Mouse (Mus musculus): ENCODE results near the gene Pla2g12b. TPM values are rescaled to one million over a fixed set of nuclear protein-coding genes. Genes with fewer than 3 reads are reported as not detected.

Gene Pla2g12b
- total RNA-seq, 2 experiments from 2014 or later: 5.0 to 15.8 TPM

DNA sequence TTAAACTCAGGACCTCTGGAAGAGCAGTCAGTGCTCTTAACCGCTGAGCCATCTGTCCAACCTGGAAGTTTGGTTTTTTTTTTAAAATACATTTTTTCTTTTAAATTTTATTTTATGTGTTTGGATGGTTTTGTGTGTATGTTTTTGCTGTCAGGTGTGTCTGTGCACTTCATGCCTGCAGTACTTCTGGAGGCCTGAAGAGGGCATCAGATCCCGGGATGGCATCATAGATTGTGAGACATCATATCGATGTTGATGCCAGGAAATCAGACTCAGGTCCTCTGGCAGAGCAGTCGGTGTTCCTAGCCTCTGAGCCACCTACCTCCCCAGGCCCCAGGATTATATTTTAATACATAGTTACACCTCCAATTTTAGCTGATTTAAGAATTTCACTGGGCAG, 10.3 kb downstream of the Pla2g12b start:
- no peak for DNase-seq

DNA sequence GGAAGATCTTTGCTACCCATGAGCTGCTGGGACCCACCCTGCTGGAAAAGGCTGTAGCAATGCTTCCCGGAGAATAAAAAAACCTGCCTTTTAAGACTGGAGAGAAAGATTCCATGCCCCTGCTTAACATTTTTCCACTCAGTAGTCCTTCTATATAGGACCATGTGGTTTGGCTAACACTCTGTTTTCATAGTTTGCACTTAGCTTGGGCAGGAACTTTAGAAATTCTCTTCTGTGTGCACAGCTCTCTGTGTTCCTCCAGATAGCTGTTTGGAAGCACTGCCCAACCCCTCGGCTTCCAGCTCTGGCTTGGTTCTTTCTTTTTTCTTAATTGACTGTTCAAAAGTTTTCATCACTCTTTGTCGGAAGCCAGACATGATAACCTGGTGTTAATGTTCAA, 13.2 kb downstream of the Pla2g12b start:
- DNase-seq: no peak

DNA sequence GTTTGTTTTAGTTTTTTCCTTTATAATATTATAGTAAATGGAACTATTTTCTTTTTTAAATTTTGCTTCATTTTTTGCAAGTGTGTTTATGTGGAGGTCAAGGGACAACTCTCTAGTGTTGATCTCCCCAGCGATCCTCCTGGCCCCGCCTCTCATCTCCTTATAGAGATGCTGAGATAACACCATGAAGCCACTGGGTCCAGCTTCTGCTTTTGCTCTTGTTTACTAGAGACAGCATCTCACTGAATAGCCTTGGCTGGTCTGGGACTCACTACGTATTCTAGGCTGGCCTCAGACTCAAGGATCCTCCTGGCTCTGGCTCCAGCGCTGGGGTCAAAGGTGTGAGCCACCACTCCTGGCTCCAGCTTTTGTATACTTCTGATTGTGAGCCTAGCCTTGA, 16.1 kb downstream of the Pla2g12b start:
- DNase-seq: no peak

DNA sequence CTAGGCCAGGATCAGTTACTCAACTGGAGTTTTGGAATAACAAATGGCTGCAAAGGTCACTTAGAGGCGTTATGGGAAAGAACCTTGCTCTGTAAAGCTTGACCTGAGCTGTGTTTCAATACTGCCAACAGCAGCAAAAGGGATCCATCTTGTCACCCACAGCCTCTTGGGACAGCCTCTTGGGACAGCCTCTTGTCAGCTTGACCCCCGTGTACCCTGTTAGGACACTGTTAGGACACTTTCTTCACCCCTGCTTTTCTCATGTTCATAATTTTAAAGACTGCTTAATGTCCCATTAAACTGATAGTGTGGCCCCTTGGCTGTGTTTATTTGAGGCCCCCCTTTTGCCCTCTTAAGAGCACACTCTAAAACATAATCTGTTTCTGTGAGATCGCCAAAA, 21.0 kb downstream of the Pla2g12b start:
- no peak for DNase-seq

DNA sequence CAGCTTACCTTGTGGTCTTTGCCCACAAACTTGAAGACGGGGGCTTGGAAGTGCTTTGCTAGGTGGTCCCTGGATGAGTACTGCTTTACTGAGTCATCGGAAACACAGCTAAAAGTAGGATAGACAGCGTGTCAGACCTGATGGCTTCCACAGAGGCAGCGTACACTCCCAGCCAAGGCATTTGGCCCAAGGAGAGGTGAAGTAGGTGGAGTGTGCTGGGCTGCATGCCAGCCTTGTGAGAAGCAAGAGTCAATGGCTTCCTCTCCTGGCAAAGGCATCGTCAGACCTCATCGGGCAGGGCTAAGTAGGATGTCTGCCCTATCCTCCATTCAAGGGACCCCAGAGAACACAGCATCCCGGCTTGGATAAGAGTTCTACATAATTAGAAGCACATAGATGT, 21.9 kb downstream of the Pla2g12b start:
- peak; percentile 76 for DNase-seq

DNA sequence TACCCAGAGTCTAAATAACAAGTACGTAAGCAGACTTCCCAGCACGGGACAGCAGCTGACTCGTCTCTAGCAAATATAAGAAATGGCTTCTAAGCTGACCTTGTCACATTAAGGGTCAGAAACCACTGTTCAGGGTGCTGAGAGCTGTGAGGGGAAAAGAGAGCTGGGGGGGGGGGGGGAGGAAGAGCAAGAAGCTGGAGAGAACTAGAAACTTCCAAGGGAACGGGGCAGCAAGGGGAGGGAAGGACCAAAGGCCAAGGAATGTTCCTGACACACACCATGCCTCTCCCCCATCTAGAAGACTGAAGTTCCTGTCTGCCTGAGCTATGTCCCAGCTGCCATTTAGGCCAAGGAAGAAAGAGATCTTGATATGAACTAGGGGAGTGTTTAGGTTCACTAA, 22.9 kb downstream of the Pla2g12b start:
- no peak for DNase-seq

DNA sequence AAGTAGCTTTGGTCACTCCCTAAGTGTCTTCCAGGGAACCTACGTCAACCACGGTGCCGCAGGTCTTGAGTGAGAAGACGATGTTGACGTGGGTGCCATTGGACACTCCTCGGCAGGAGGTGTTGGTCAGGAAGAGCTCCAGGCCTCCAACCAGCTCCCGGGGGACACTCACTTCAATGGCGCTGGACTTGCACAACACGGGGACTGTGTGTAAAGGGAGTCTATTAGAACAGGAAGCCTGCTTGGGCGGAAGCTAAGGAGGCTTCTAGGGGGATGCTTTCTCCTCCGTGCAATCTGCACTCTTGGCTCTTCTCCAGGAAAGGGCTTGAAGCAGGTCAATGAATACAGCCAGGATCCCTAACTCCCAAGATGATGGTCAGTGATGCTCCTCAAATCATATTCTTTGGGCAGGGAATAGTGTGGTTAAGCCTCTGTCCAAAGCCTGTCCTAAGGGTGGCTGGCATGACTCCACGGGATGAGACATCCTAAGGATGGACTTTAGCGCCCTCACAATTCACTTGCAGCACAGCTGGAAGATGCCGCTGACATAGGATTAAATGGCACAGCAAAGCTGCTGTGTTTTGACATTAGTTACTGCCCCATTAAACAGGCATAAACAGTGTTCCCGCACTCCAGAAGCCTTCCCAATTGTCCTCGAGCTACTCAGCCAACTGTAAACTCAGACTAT, 26.1 kb downstream of the Pla2g12b start:
- peak; percentile 54 for DNase-seq

DNA sequence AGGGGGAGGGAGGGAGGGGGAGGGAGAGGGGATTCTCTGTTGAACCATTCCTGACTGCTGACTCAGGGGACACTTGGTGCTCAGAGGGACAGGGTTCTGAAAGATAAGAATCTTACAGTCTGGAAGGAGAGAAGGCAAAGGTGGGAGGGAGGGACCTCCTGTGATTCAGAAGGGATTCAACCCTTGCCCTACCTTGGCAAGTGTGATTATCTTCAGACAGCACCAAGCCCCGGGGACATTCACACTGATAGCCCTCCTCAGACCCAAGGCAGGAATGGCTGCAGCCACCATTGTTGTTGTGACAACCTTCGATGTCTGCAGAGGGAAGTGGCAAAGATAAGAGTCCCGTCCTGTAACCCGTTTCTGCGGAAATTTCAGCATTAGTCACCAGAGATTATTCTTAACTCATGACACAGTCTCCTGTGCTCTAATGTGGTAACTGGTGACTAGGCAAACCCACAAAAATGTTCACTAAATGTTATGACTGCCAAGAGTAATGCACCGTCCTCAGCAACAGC, 27.3 kb downstream of the Pla2g12b start:
- peak; percentile 50 for DNase-seq

DNA sequence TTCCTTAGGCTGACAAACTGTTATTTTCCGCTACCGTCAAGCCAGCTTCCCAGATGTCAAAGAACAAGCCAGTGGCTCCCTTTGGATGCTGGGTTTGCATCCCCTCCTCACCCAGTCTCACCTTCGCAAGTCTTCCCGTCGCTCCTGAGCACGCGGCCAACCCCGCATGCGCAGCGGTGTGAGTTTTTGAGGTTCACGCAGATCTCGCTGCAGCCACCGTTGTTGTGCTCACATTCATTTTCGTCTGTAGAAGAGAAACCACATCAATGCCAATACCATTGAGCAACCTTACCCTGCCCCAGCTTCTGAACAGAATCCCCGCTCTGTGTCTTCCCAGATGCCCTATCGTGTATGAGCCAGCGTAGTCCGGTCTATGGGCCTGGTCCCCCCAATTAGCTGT, 32.3 kb downstream of the Pla2g12b start:
- no peak for DNase-seq

DNA sequence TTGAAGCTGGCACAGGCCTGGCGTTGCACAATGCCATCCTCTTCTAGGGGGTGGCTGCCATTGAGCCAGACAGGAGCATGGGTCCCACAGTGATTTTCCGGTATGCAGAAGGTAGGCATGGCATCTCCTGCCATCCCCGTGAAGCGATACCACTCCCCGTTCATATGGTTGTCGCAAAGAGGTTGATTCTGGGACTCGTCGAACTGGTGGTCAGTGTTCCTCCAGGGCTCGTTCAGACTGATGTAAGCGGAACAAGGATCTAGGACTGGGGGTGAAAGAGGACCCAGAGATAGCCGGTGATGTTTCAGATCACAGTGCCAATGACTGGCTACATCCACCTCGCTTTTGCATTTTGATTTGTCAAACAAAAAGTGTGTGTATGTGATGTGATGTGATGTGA, 35.2 kb downstream of the Pla2g12b start:
- DNase-seq: no peak

DNA sequence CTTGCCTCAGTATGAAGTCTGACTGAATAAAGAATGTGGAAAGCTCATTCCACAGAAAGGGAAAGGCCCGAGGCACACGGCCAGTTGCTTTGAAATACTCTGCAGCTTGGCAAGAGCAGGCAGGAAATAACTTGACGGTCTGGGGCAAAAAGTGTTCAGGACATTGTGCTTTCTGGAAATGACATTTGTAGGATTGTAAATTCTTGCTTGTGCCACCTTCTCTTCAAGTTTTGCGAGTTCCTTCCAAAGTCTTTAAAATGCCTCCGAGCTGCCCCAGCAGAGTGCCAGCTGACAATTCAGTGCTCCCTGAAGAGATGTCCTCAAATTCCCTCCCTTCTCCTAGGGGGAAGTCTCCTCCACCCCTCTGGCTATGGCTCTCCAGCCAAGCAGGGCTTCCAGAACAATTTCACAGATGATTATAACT, 36.1 kb downstream of the Pla2g12b start:
- DNase-seq: peak; percentile 68

DNA sequence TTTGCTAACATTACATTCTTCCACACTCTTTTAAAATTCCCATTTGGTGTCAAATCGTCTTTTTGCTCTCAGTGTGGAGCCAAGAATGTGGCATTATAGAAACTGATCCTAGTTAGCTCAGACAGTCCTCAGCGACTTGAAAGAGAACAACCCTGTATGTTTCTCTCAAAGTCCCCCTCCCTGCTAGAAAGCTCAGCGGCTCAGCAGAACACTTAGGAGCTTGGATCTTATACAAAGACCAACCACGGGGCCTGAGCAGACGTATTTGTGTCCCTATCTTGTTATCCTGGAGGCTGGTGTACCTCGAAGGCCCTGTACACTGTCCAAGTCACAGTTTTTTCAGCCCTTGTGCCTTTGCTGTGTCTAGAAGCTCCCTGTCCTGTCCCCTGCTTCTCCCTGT, 36.7 kb downstream of the Pla2g12b start:
- DNase-seq: no peak

DNA sequence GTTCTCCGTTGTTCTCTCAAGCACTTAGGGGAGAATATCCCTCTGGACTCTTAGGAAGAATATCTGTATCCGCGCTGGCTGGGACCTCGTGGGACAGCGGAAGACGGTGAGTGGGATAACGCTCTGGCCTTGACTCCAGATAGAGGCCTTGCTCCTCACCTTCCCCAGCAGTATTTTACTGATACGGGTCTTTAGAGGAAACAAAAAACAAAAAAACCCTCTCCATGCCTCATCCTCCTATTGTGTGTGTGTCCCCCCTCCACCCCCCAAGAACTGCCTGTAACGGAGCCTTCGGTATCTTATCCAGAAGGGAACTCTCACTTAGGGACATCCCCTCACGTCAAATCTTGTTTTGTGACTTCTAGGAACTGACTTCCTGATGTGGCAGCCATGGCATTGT, 38.3 kb downstream of the Pla2g12b start, which contains the start of gene Oit3:
Gene Oit3 (minus strand): TSS at position 44 of the 400 bp plus-strand sequence.
- no peak for DNase-seq

DNA sequence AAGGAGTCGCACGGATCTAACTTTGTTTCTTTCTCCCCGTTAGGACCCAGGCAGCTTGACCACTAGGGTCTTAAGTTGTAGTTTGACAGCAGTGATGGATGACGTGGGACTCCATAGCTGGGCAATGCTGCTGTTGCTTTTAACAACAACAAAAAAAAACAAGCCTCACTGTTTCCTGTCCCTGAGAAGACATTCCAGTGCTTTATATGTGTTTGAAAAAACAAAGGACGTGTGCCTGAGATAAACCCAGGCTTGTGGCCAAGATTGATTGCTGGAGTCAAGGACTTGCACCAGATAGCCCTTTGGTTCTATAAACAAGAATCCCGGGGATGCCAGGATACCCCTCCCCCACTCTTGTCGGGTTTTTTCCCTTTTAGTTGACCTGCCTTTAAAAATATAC, 39.8 kb downstream of the Pla2g12b start:
- peak; percentile 65 for DNase-seq

DNA sequence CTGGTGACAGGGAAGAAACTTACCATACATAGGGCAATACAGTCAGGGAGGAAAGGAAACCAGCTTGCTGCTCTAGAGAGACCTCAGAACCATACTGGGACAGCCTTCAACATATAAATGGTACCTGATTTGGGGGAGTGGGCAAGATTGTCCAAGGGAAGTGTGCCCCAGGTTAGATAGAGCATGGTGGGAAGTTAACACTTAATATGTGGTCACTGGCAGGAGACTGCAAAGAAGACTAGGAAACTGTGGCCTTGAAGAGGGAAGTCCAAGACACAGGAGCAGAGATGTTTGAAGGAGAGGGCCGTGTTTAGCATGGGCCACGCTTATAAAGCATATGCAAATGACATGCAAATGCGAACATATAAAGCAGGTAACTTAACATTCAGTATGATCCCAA, 40.6 kb downstream of the Pla2g12b start:
- DNase-seq: no peak

DNA sequence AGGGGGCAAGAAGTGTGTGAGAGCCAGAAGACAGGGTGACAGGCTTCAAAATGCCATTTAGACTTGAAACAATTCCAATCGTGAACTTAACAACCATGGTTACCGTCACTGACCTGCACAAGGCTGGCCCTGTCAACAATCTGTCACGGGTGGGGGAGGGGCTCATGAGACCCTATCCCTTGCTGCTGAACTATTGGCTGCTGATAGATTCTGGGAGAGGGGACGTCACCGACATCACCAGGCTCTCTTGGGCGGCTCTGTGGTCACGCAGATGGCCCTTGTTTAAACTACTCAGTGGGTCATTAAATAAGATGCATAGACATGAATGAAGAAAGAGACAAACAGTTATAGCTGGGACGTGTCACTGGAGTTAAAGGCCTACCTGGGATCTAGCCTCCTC, 41.2 kb downstream of the Pla2g12b start:
- DNase-seq: no peak

DNA sequence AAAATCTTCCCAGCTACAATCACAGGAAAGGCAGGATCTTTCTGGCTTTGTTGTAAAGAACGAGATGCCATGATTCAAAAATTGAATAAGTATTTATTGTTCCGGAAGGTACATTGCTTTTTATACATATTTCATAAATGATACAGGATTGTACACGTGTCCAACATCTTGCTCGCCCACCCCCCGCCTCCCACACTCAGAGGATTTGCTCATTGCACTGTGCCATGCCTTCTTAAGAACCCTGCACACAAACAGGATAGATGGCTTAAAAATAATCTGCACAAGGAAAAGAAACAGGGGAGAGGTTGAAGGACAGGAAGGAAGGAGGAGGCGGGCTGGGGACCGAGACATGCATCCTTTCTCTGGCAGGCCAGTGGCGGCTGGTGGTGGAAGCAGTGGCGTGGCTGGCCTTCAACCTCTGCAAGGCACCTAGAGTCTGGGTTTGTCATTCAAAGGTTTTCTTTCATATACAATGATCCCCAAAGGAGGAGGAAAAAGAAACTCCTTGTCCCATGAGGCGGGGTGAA, 43.5 kb downstream of the Pla2g12b start:
- no peak for DNase-seq

DNA sequence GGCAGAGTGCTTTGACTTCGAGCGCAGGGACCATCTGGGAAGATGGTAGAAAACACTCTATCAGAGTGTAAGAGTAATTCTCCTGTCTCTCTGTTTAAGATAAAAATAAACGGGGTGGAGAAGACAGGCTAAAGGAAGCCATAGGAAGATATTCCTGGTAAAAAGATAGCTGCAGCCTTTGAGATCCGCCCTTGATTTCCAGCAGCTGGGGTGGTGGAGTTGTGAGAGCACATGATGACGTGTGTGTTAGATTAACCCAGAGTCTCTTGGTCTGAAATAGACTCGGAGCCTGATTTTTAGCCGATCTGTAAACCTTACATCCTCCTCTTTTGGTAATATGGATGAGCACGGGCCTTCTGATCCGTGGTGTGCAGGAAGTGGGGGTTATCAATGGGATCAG, 44.1 kb downstream of the Pla2g12b start:
- no peak for DNase-seq

DNA sequence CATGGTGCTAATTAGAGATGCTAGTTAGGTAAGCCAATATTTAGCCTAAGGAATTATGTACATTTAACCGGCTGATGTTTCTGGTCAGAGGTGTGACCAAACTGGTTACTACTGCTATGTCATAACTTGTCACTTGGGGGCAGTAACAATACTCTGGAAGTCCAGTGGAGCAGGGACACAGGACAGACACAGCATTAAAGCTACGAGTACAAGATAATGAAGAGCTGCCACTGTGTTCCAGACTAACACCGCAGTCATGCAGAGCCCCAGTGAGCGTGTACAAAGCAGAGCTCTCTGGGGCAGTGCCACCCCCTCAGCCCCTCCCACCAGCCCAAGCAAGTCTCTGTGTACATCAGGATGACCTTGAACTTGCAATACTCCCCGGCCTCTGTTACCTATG, 48.4 kb downstream of the Pla2g12b start:
- no peak for DNase-seq

DNA sequence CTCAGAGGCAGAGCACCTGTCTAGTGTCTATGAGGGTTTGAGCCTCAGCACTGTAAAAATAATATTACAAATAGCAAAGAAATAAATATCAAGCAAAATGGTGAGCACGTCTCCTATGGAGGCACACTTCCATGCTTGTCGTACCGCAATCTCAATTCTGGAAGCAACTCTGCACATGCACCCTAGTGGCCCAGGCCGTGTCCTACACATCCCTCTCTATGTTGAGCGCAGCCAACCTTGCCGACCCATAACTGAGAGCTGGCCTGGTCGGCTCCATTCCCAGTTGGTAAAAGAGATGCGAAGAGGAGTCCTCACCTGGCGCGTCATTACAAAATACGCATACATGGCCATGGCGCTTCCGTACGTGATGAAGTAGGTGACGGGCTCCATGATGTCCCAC, 51.2 kb downstream of the Pla2g12b start:
- DNase-seq: no peak

DNA sequence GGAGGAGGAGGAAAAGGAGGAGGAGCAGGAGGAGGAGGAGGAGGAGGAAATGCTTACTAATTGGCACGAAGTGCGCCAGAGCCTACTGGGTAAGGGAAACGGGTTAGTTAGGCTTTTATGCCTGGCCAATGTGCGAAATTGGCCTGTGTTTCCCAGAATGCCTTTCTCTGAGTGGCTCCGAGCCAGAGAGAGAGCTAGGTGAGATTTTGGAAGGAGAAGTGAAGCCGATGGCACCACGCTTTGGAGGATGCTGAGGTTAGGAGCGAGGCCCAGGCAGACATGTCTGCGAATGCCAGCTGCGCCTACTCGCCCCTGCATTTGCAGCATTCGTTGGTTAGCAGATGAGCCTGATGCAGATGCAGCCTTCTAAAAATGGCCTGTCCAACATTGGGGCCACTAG, 56.3 kb downstream of the Pla2g12b start:
- no peak for DNase-seq

DNA sequence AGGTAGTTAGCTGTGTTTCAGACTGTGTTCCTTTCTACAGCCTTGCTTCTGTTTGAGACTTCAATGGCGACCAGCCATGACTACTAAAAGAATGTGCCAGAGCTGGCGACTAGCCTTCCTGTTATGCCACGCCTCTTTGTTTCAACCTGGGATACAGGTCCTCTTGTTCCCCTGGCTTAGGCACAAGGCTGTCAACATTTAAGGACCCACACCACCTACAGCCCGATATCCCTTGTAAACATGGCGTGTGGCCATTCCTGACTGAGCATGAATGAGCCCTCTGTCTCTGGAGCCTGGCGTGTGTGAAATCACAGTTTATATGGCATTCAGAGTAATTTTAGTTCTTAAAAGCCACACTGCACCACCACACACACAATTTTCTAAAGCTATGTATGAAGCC, 58.8 kb downstream of the Pla2g12b start:
- no peak for DNase-seq

DNA sequence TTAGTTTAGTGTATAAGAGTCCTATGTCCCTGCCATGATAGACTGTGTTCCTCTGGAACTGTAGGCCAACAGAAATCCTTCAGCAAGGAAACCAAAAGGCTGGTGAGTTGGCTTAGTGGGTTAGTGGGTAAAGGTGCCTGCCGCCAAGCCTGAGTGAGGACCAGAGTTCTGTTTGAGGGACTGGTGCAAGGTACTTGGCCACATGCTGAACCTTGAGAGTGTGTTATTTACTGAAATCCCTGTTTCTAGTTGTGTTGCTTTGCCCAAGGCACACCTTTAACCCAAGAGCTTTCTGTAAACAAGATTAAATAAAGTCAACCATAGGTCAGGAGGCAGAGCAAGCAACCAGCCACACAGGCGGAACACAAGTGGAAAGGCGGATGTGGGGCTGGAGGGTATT, 62.1 kb downstream of the Pla2g12b start:
- DNase-seq: no peak

DNA sequence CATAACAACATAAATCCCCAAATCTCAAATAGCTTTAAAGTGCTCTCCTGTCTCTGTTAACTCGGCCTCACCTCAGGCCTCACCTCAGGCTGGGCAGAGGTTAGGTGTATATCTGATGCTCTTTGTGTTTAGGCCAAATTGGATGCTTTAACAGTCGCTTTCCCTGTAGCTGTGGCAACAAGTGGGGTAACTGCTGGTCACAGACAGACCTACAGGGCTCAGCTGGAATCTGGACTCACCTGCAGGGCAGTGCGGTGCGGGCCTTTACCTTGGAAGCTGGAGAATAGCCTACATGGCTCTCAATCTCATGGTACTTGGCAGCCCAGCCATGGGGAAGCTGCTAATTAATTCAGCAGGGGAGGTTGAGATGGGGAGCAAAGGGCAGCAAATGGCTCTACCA, 63.2 kb downstream of the Pla2g12b start:
- DNase-seq: no peak
